Mouse (Mus musculus) neural tube, embryonic 11.5 days (tissue): Measurements from ENCODE around the gene Tctn3. TPM values are rescaled to one million over a fixed set of nuclear protein-coding genes. Genes with fewer than 3 reads are reported as not detected.
"Not testable (repeated sequence)": the region's sequence is repeated elsewhere in the genome, so short reads cannot be mapped to it uniquely, and the experiment has no call there.

Experiments used
- ATAC-seq: fragments of 200-750 bp; cut with Nextera tagmentation; 2 replicates; pipeline ENCODE4 v1.8.0; 2017; ENCODE audit warnings: moderate number of reproducible peaks, mild to moderate bottlenecking, moderate TSS enrichment, moderate library complexity; ENCODE audit not compliant: insufficient read depth, low FRiP score, low TSS enrichment
- DNase-seq: peaks from one replicate; pipeline ENCODE4 v3.0.0-alpha.2; 2015; ENCODE audit warnings: low spot score
- H3K27ac ChIP-seq: fragments of 300-500 bp; sonication (generic); 2 replicates; pipeline ENCODE4 v1.5.1; 2014; ENCODE audit warnings: low read depth, mild to moderate bottlenecking, low read length
- H3K27me3 ChIP-seq: fragments of 300-500 bp; sonication (generic); 2 replicates; pipeline ENCODE4 v1.6.1; 2014; ENCODE audit warnings: mild to moderate bottlenecking, low read length, mixed read lengths; ENCODE audit not compliant: control insufficient read depth, insufficient read depth
- H3K36me3 ChIP-seq: fragments of 300-500 bp; sonication (generic); 2 replicates; pipeline ENCODE4 v1.6.1; 2014; ENCODE audit warnings: mild to moderate bottlenecking, low read length, moderate library complexity, mixed read lengths; ENCODE audit not compliant: control insufficient read depth, insufficient read depth
- H3K4me1 ChIP-seq: fragments of 300-500 bp; sonication (generic); 2 replicates; pipeline ENCODE4 v1.6.1; 2014; ENCODE audit warnings: low read length, mixed read lengths; ENCODE audit not compliant: control insufficient read depth, insufficient read depth
- H3K4me2 ChIP-seq: fragments of 300-500 bp; sonication (generic); 2 replicates; pipeline ENCODE4 v1.6.1; 2014; ENCODE audit warnings: low read depth, mild to moderate bottlenecking, moderate library complexity
- H3K4me3 ChIP-seq: fragments of 300-500 bp; sonication (generic); 2 replicates; pipeline ENCODE4 v1.5.1; 2014; ENCODE audit warnings: low read depth, low read length
- H3K9ac ChIP-seq: fragments of 300-500 bp; sonication (generic); 2 replicates; pipeline ENCODE4 v1.6.1; 2014; ENCODE audit warnings: mild to moderate bottlenecking, low read length
- H3K9me3 ChIP-seq: fragments of 300-500 bp; sonication (generic); 2 replicates; pipeline ENCODE4 v1.6.1; 2016; ENCODE audit warnings: low read length; ENCODE audit not compliant: control insufficient read depth
- WGBS: fragments of 180-500 bp; shearing (Covaris S2); extraction: QIAGEN DNeasy Blood & Tissue Kit; methylation state at CpG from one replicate; pipeline ENCODE4 v1.1.7; 2014; 5-methylcytosine and 5-hydroxymethylcytosine counted together
- polyA plus RNA-seq: library from polyadenylated mRNA; unstranded; fragments of >200 nt; fragmentation: Nextera tagmentation; extraction: Ambion mirVana; gene quantifications from 2 replicates; pipeline ENCODE4 v1.2.1, GENCODE M21; 2014

Gene Tctn3
- polyA plus RNA-seq, 1 experiment from 2014 or later: 10.0 TPM

GRCm38 (mm10) chr19:40632668-40633067, 20.6 kb upstream of the Tctn3 start:
- Histone ChIP-seq H3K27me3 (no peaks in the 10 kb centered on the region), H3K9me3 (no peaks in the 10 kb centered on the region), H3K27ac (no peak overlapping the region), H3K4me3 (no peak overlapping the region), H3K9ac (no peak overlapping the region), H3K4me2 (no peak overlapping the region), H3K36me3 (no peaks in the 10 kb centered on the region), H3K4me1 (no peaks in the 10 kb centered on the region)
- no peak for ATAC-seq
- no peak for DNase-seq
- 80% methylated on average over 5 of the region's 5 CpGs for WGBS

GRCm38 (mm10) chr19:40632193-40632592, 20.2 kb upstream of the Tctn3 start:
- Histone ChIP-seq H3K4me1 (no peaks in the 10 kb centered on the region), H3K9me3 (no peaks in the 10 kb centered on the region), H3K27ac (no peak overlapping the region), H3K9ac (no peak overlapping the region), H3K4me3 (no peak overlapping the region), H3K27me3 (no peaks in the 10 kb centered on the region), H3K36me3 (no peaks in the 10 kb centered on the region), H3K4me2 (no peak overlapping the region)
- WGBS: 88% methylated on average over 3 of the region's 3 CpGs
- DNase-seq: no peak
- ATAC-seq: no peak

- no peak overlapping the region for H3K4me2 ChIP-seq
- no peak for ATAC-seq
- no peak overlapping the region for H3K9ac ChIP-seq
- 85% methylated on average over 7 of the region's 7 CpGs for WGBS
- H3K36me3 ChIP-seq: no peaks in the 10 kb centered on the region
- H3K9me3 ChIP-seq: no peaks in the 10 kb centered on the region
- H3K4me1 ChIP-seq: no peaks in the 10 kb centered on the region
- no peak overlapping the region for H3K27ac ChIP-seq
- no peaks in the 10 kb centered on the region for H3K27me3 ChIP-seq
- DNase-seq: no peak
- H3K4me3 ChIP-seq: no peak overlapping the region
These were observed 18.6 kb upstream of the Tctn3 start for GRCm38 (mm10) chr19:40630606-40631005.

- H3K4me1 ChIP-seq: no peaks in the 10 kb centered on the region
- H3K4me2 ChIP-seq: no peak overlapping the region
- H3K9me3 ChIP-seq: no peaks in the 10 kb centered on the region
- no peak overlapping the region for H3K9ac ChIP-seq
- H3K27ac ChIP-seq: no peak overlapping the region
- H3K27me3 ChIP-seq: no peaks in the 10 kb centered on the region
- ATAC-seq (no peak), DNase-seq (no peak)
- no peak overlapping the region for H3K4me3 ChIP-seq
- WGBS: 80% methylated on average over 3 of the region's 3 CpGs
- no peaks in the 10 kb centered on the region for H3K36me3 ChIP-seq
These were observed 18.1 kb upstream of the Tctn3 start for GRCm38 (mm10) chr19:40630096-40630495.

- Histone ChIP-seq H3K4me2 (no peak overlapping the region), H3K4me3 (no peak overlapping the region), H3K36me3 (no peaks in the 10 kb centered on the region), H3K27me3 (no peaks in the 10 kb centered on the region), H3K4me1 (no peaks in the 10 kb centered on the region), H3K9ac (no peak overlapping the region), H3K9me3 (no peaks in the 10 kb centered on the region), H3K27ac (no peak overlapping the region)
- DNase-seq (no peak), ATAC-seq (no peak)
These were observed 16.9 kb upstream of the Tctn3 start for GRCm38 (mm10) chr19:40628950-40629349.

GRCm38 (mm10) chr19:40625935-40626334, 13.9 kb upstream of the Tctn3 start:
- Histone ChIP-seq H3K4me2 (no peak overlapping the region), H3K9me3 (no peaks in the 10 kb centered on the region), H3K27me3 (no peaks in the 10 kb centered on the region), H3K4me3 (no peak overlapping the region), H3K36me3 (no peaks in the 10 kb centered on the region), H3K27ac (no peak overlapping the region), H3K9ac (no peak overlapping the region), H3K4me1 (no peaks in the 10 kb centered on the region)
- ATAC-seq (no peak), DNase-seq (no peak)
- WGBS: 72% methylated on average over 12 of the region's 12 CpGs

GRCm38 (mm10) chr19:40621616-40622015, 9.6 kb upstream of the Tctn3 start:
- 58% methylated on average over 10 of the region's 26 CpGs for WGBS
- H3K27me3 ChIP-seq, ATAC-seq: not testable (repeated sequence)

GRCm38 (mm10) chr19:40616021-40616420, 4.0 kb upstream of the Tctn3 start:
- Histone ChIP-seq H3K27ac (no peak overlapping the region), H3K4me1 (peaks cover 5% of the 10 kb centered on the region), H3K4me3 (no peak overlapping the region), H3K4me2 (no peak overlapping the region), H3K36me3 (no peaks in the 10 kb centered on the region), H3K27me3 (no peaks in the 10 kb centered on the region), H3K9ac (no peak overlapping the region), H3K9me3 (no peaks in the 10 kb centered on the region)
- 79% methylated on average over 7 of the region's 7 CpGs for WGBS
- ATAC-seq: no peak
- no peak for DNase-seq

More at GRCm38 (mm10) chr19:40621616-40622015, 9.6 kb upstream of the Tctn3 start:
- H3K9ac ChIP-seq, H3K36me3 ChIP-seq, DNase-seq, H3K4me1 ChIP-seq, H3K4me3 ChIP-seq, H3K27ac ChIP-seq, H3K4me2 ChIP-seq, H3K9me3 ChIP-seq: not testable (repeated sequence)

- DNase-seq: no peak
- WGBS: 86% methylated on average over 7 of the region's 7 CpGs
- Histone ChIP-seq H3K27me3 (no peaks in the 10 kb centered on the region), H3K27ac (no peak overlapping the region), H3K4me2 (no peak overlapping the region), H3K9me3 (no peaks in the 10 kb centered on the region), H3K36me3 (no peaks in the 10 kb centered on the region), H3K4me3 (no peak overlapping the region), H3K4me1 (peaks cover 5% of the 10 kb centered on the region), H3K9ac (no peak overlapping the region)
- ATAC-seq: no peak
These were observed 2.8 kb upstream of the Tctn3 start for GRCm38 (mm10) chr19:40614811-40615210.
